Mouse (Mus musculus): ENCODE data around the gene Ube3c. TPM values are rescaled to one million over a fixed set of nuclear protein-coding genes. Genes with fewer than 3 reads are reported as not detected.

The Ube3c gene
- polyA plus RNA-seq, 1 experiment: 16.7 TPM

DNA sequence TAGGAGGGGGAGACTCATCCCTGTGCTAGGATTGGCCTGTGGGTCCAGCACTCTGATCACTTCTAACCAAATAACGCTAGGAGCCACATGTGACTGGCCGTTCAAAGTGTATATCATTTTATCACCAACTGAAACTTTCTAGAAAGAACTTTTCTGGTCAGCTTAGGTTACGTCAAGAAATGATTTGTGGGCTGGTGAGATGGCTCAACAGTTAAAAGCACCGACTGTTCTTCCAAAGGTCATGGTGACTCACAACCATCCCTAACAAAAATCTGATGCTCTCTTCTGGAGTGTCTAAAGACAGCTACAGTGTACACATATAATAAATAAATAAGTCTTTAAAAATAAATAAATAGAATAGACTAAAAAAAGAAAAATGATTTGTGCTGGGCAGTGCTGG, 103.5 kb downstream of the Ube3c start:
- no peak for TF ChIP-seq CTCF (conservative IDR thresholded peaks at IDR 0.05; ENCODE audit: insufficient read depth, insufficient read length, low read depth, low read length)
- no peak for TF ChIP-seq POLR2A (IDR thresholded peaks at IDR 0.05; ENCODE audit: low read depth, low read length)
- peaks cover 13% of the 10 kb centered on the region for H3K36me3 ChIP-seq (ENCODE audit: control insufficient read depth, insufficient read depth, low read length)
- no peak overlapping the region for H3K4me3 ChIP-seq (ENCODE audit: insufficient read depth, low read depth, low read length)
- no peak for DNase-seq
- no peaks in the 10 kb centered on the region for H3K4me1 ChIP-seq (ENCODE audit: control insufficient read depth, insufficient read depth, low read length)
- H3K27ac ChIP-seq (ENCODE audit: insufficient read depth, low read depth, low read length): no peak overlapping the region
- no peaks in the 10 kb centered on the region for H3K27me3 ChIP-seq (replicated peaks; ENCODE audit: control insufficient read depth, insufficient read depth, low read length)
- WGBS: 66% methylated on average over 4 of the region's 4 CpGs

DNA sequence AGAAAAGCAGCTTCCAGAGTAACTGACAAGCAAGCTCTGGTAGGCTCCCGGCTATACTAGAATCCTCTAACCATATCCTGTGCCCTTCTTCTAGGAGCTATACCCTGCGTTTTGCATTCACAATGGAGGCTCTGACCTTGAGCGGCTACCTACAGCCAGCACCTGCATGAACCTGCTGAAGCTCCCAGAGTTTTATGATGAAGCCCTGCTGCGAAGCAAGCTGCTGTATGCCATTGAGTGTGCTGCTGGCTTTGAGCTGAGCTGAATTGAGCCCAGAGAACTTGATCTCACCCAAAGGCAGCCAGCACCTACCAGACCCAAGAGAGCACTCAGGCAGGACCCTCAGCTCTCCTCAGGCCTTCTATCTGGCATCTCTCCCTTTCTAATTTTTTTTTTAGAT, 105.3 kb downstream of the Ube3c start:
- no peaks in the 10 kb centered on the region for H3K4me1 ChIP-seq (ENCODE audit: control insufficient read depth, insufficient read depth, low read length)
- 93% methylated on average over 4 of the region's 4 CpGs for WGBS
- DNase-seq: no peak
- H3K4me3 ChIP-seq (ENCODE audit: insufficient read depth, low read depth, low read length): no peak overlapping the region
- H3K27ac ChIP-seq (ENCODE audit: insufficient read depth, low read depth, low read length): no peak overlapping the region
- H3K27me3 ChIP-seq (replicated peaks; ENCODE audit: control insufficient read depth, insufficient read depth, low read length): no peaks in the 10 kb centered on the region
- H3K36me3 ChIP-seq (ENCODE audit: control insufficient read depth, insufficient read depth, low read length): peaks cover 7% of the 10 kb centered on the region
- TF ChIP-seq POLR2A (IDR thresholded peaks at IDR 0.05; ENCODE audit: low read depth, low read length) (no peak), CTCF (conservative IDR thresholded peaks at IDR 0.05; ENCODE audit: insufficient read depth, insufficient read length, low read depth, low read length) (no peak)

DNA sequence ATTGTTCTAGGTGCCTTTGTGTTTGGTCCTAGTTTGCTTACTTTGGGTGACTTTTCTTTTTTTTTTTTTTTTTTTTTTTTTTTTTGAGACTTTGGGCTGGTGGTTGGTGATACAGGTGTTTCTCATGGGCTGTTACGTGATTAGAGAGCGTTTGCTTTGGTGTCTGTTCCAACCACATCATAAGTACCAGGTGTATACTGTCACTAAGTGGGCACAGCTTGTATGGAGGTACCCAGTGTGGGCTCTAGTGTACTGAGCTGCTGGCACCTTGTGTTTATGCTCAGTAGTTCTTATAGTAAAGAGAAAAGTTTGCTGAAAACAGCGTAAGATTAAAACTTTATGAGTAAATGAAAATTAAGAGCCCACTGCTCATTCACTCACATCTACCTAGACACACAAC, 107.4 kb downstream of the Ube3c start:
- DNase-seq: no peak
- H3K27ac ChIP-seq (ENCODE audit: insufficient read depth, low read depth, low read length): no peak overlapping the region
- no peaks in the 10 kb centered on the region for H3K4me1 ChIP-seq (ENCODE audit: control insufficient read depth, insufficient read depth, low read length)
- H3K36me3 ChIP-seq (ENCODE audit: control insufficient read depth, insufficient read depth, low read length): no peaks in the 10 kb centered on the region; the same call in 1 of the 2 replicates
- no peaks in the 10 kb centered on the region for H3K27me3 ChIP-seq (replicated peaks; ENCODE audit: control insufficient read depth, insufficient read depth, low read length)
- WGBS: 94% methylated on average over 3 of the region's 3 CpGs
- no peak overlapping the region for H3K4me3 ChIP-seq (ENCODE audit: insufficient read depth, low read depth, low read length)
- TF ChIP-seq CTCF (conservative IDR thresholded peaks at IDR 0.05; ENCODE audit: insufficient read depth, insufficient read length, low read depth, low read length): no peak
- no peak for TF ChIP-seq POLR2A (IDR thresholded peaks at IDR 0.05; ENCODE audit: low read depth, low read length)

DNA sequence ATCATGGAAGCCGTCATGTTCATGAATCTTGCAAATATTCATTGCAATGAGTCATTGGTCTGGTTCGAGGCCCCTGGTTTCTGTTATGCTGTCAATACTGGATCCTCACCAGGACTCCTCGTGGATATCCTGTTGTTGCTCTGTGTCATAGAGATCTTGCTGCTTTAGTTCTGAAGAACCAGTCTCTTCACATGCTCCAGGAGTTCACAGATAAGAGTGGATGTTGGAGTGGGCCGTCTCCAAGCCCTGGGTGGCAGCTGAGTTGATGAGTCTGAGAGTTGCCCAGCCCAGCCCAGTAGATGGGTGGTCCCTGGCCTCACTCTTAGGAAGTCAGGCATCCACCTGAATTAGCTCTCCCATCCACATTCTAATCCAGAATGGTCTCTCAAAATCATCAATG, 116.0 kb downstream of the Ube3c start:
- WGBS: 79% methylated on average over 4 of the region's 4 CpGs

DNA sequence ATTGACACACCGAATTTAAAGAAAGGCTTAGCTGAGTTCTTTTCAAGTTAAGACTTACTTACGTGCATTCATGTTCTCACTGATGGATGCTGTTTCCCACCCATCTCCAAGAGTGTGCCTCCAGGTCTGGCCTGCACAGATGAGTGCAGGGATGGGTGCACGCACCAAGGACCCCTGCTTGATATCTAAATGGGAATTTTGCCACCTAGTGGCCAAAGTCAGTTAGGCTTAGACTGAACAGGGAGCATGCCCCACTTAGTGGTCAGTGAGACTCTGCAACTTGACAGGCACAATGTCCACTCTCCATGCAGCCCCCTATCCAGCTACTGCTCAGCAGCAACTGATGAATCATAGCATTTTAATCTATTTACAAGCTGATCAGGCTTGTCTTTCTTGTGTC, 118.6 kb downstream of the Ube3c start:
- 51% methylated on average over 3 of the region's 3 CpGs for WGBS

More for the DNA sequence above, 116.0 kb downstream of the Ube3c start:
- Histone ChIP-seq H3K27ac (ENCODE audit: insufficient read depth, low read depth, low read length) (no peak overlapping the region), H3K36me3 (ENCODE audit: control insufficient read depth, insufficient read depth, low read length) (no peaks in the 10 kb centered on the region), H3K4me1 (ENCODE audit: control insufficient read depth, insufficient read depth, low read length) (no peaks in the 10 kb centered on the region), H3K27me3 (replicated peaks; ENCODE audit: control insufficient read depth, insufficient read depth, low read length) (no peaks in the 10 kb centered on the region), H3K4me3 (ENCODE audit: insufficient read depth, low read depth, low read length) (no peak overlapping the region)
- TF ChIP-seq POLR2A (IDR thresholded peaks at IDR 0.05; ENCODE audit: low read depth, low read length) (no peak), CTCF (conservative IDR thresholded peaks at IDR 0.05; ENCODE audit: insufficient read depth, insufficient read length, low read depth, low read length) (no peak)
- DNase-seq: no peak

DNA sequence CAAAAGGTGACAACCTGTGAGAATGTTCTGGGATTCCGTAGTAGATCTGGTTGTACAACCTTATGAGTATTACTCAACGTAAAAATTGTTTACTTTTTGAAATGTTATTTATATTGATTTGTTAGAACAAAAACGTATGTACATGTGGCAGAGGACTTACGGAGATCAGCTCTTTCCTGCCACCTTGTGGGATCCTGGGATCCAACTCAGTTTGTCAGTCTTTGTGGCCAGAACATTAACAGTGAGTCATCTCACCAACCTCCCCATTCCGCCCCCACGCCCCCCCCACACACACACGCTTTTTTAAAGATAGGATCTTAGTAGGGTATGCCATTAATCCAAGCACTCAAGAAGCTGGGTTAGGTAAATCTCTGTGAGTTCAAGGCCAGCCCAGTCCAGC, 119.3 kb downstream of the Ube3c start:
- H3K36me3 ChIP-seq (ENCODE audit: control insufficient read depth, insufficient read depth, low read length): no peaks in the 10 kb centered on the region
- DNase-seq: no peak
- H3K27ac ChIP-seq (ENCODE audit: insufficient read depth, low read depth, low read length): no peak overlapping the region
- H3K4me3 ChIP-seq (ENCODE audit: insufficient read depth, low read depth, low read length): no peak overlapping the region
- H3K27me3 ChIP-seq (replicated peaks; ENCODE audit: control insufficient read depth, insufficient read depth, low read length): no peaks in the 10 kb centered on the region
- no peak for TF ChIP-seq POLR2A (IDR thresholded peaks at IDR 0.05; ENCODE audit: low read depth, low read length)
- TF ChIP-seq CTCF (conservative IDR thresholded peaks at IDR 0.05; ENCODE audit: insufficient read depth, insufficient read length, low read depth, low read length): no peak
- H3K4me1 ChIP-seq (ENCODE audit: control insufficient read depth, insufficient read depth, low read length): no peaks in the 10 kb centered on the region
- WGBS: 56% methylated on average over 7 of the region's 7 CpGs

More for the DNA sequence above, 118.6 kb downstream of the Ube3c start:
- DNase-seq: peak; percentile 26
- H3K36me3 ChIP-seq (ENCODE audit: control insufficient read depth, insufficient read depth, low read length): no peaks in the 10 kb centered on the region
- H3K4me3 ChIP-seq (ENCODE audit: insufficient read depth, low read depth, low read length): no peak overlapping the region
- H3K4me1 ChIP-seq (ENCODE audit: control insufficient read depth, insufficient read depth, low read length): no peaks in the 10 kb centered on the region
- no peaks in the 10 kb centered on the region for H3K27me3 ChIP-seq (replicated peaks; ENCODE audit: control insufficient read depth, insufficient read depth, low read length)
- no peak overlapping the region for H3K27ac ChIP-seq (ENCODE audit: insufficient read depth, low read depth, low read length)
- TF ChIP-seq CTCF (conservative IDR thresholded peaks at IDR 0.05; ENCODE audit: insufficient read depth, insufficient read length, low read depth, low read length): peak; percentile 65
- no peak for TF ChIP-seq POLR2A (IDR thresholded peaks at IDR 0.05; ENCODE audit: low read depth, low read length)

DNA sequence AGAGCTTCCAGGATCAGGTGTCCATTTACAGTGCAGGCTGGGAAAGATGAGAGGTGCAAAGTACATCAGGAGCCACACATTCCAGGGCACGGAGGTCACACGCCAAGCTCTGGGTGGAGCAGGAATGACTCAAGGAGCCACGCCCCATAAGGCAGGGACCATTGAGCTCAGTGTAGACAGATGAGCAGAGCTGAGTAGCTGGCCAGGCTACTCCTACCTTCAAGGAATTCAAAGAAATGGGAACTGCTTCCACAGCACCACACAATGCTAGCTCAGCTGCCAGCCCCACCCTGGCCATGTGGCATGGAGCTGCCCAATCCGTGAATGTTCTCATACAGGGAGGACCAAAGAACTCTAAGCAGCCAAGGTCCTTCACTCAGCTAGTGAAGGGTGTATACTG, 129.5 kb downstream of the Ube3c start:
- DNase-seq: peak; percentile 55
- Histone ChIP-seq H3K4me1 (ENCODE audit: control insufficient read depth, insufficient read depth, low read length) (no peaks in the 10 kb centered on the region), H3K36me3 (ENCODE audit: control insufficient read depth, insufficient read depth, low read length) (no peaks in the 10 kb centered on the region), H3K4me3 (ENCODE audit: insufficient read depth, low read depth, low read length) (no peak overlapping the region), H3K27ac (ENCODE audit: insufficient read depth, low read depth, low read length) (no peak overlapping the region), H3K27me3 (replicated peaks; ENCODE audit: control insufficient read depth, insufficient read depth, low read length) (no peaks in the 10 kb centered on the region)
- WGBS: 74% methylated on average over 4 of the region's 4 CpGs
- TF ChIP-seq CTCF (conservative IDR thresholded peaks at IDR 0.05; ENCODE audit: insufficient read depth, insufficient read length, low read depth, low read length): no peak
- TF ChIP-seq POLR2A (IDR thresholded peaks at IDR 0.05; ENCODE audit: low read depth, low read length): no peak
